Mouse (Mus musculus) stomach, postnatal 0 days (tissue): ENCODE data around the gene Dppa4. TPM values are rescaled to one million over a fixed set of nuclear protein-coding genes. Genes with fewer than 3 reads are reported as not detected.

Experiments
- ATAC-seq: fragments of 200-750 bp; cut with Nextera tagmentation; 2 replicates; pipeline ENCODE4 v1.8.0; 2017; ENCODE audit not compliant: low FRiP score, low TSS enrichment
- DNase-seq: peaks from one replicate; pipeline ENCODE4 v3.0.0-alpha.2; 2016; ENCODE audit warnings: low spot score
- H3K27ac ChIP-seq: fragments of 300-500 bp; sonication (generic); replicated peaks from 2 replicates; pipeline ENCODE4 v1.5.1; 2014; ENCODE audit warnings: mild to moderate bottlenecking, control low read depth
- H3K27me3 ChIP-seq: fragments of 300-500 bp; sonication (generic); 2 replicates; pipeline ENCODE4 v1.6.1; 2014; ENCODE audit warnings: low read length; ENCODE audit not compliant: control insufficient read depth, insufficient read depth
- H3K36me3 ChIP-seq: fragments of 300-500 bp; sonication (generic); 2 replicates; pipeline ENCODE4 v1.6.1; 2014; ENCODE audit warnings: low read length, mixed read lengths; ENCODE audit not compliant: control insufficient read depth, insufficient read depth
- H3K4me1 ChIP-seq: fragments of 300-500 bp; sonication (generic); replicated peaks from 2 replicates; pipeline ENCODE4 v1.6.1; 2014; ENCODE audit warnings: antibody characterized with exemption; ENCODE audit not compliant: control insufficient read depth, insufficient read depth
- H3K4me2 ChIP-seq: fragments of 300-500 bp; sonication (generic); replicated peaks from 2 replicates; pipeline ENCODE4 v1.6.1; 2014; ENCODE audit warnings: low read depth, mild to moderate bottlenecking, control low read depth, moderate library complexity
- H3K4me3 ChIP-seq: fragments of 300-500 bp; sonication (generic); 2 replicates; pipeline ENCODE4 v1.5.1; 2014; ENCODE audit warnings: low read depth, low read length, control low read depth
- H3K9ac ChIP-seq: fragments of 300-500 bp; sonication (generic); 2 replicates; pipeline ENCODE4 v1.6.1; 2014; ENCODE audit warnings: mild to moderate bottlenecking, low read length, control low read depth, mixed read lengths
- H3K9me3 ChIP-seq: fragments of 300-500 bp; sonication (generic); 2 replicates; pipeline ENCODE4 v1.6.1; 2016; ENCODE audit warnings: low read length; ENCODE audit not compliant: control insufficient read depth
- CTCF ChIP-seq: IDR thresholded peaks from 2 replicates; pipeline ENCODE4 v1.5.1; 2016; ENCODE audit warnings: antibody characterized with exemption, low read depth, mild to moderate bottlenecking, moderate library complexity
- EP300 ChIP-seq: optimal IDR thresholded peaks from 2 replicates; pipeline ENCODE3; 2016; ENCODE audit warnings: antibody characterized with exemption
- WGBS: fragments of 180-500 bp; shearing (Covaris S2); extraction: QIAGEN DNeasy Blood & Tissue Kit; methylation state at CpG from one replicate; pipeline ENCODE4 v1.1.7; 2014; 5-methylcytosine and 5-hydroxymethylcytosine counted together
- polyA plus RNA-seq: library from polyadenylated mRNA; unstranded; fragments of >200 nt; fragmentation: Nextera tagmentation; extraction: Ambion mirVana; gene quantifications from 2 replicates; pipeline ENCODE4 v1.2.1, GENCODE M21; 2015

Dppa4 gene
- polyA plus RNA-seq = not detected in 2 replicates

DNA sequence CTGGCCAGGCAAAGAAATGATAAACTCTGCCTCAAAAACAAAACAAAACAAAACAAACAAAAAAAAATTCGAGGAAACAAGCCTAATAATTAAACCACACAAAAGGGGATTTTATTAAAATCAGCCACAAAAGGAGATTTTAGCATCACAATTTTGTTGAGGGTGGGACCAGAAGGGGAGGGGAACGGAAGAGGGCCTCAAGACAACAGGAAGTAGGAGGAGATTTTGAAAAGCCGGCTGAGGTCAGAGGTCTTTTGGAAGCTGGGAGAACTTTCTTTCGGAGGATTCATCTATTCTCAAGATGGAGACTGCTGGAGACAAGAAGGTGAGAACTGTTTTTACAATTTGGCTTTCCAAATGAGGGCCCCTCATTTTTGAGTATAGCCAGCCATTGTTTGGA lies at the start of gene Dppa4:
Dppa4 (plus strand) TSS at position 217 of the 400 bp plus-strand sequence.
- no peak within 1 kb of the TSS for H3K9ac ChIP-seq
- no peaks in the 10 kb centered on the region for H3K9me3 ChIP-seq
- 73% methylated on average over 4 of the region's 4 CpGs for WGBS
- H3K4me3 ChIP-seq = no peak within 1 kb of the TSS
- H3K4me1 ChIP-seq = no peaks in the 10 kb centered on the region
- DNase-seq (no peak), ATAC-seq (no peak)
- no peak within 1 kb of the TSS for H3K4me2 ChIP-seq
- no peak within 1 kb of the TSS for H3K27ac ChIP-seq
- H3K27me3 ChIP-seq = no peaks in the 10 kb centered on the region
- no peaks in the 10 kb centered on the region for H3K36me3 ChIP-seq
- TF ChIP-seq CTCF = no peak
- TF ChIP-seq EP300 = no peak

DNA sequence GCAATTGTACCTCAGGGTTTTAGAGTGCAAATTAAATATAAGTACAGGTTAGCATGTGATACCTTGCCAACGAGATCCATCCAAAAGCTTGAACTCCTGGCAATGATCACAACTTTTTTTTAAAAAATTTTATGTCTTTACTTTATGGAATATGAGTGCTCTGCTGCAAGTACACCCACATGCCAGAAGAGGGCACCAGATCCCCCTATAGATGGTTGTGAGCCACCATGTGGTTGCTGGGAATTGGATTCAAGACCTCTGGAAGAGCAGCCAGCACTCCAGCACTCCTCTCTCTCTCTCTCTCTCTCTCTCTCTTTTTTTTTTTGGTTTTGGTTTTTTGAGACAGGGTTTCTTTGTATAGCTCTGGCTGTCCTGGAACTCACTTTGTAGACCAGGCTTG lies 48.5 kb upstream of the Dppa4 start:
- H3K27me3 ChIP-seq = no peaks in the 10 kb centered on the region
- no peak overlapping the region for H3K27ac ChIP-seq
- no peaks in the 10 kb centered on the region for H3K36me3 ChIP-seq
- H3K9me3 ChIP-seq = no peaks in the 10 kb centered on the region
- H3K4me3 ChIP-seq = no peak overlapping the region
- DNase-seq (no peak), ATAC-seq (no peak)
- WGBS = 76% methylated on average over 1 of the region's 1 CpGs
- H3K4me1 ChIP-seq = no peaks in the 10 kb centered on the region
- H3K9ac ChIP-seq = no peak overlapping the region
- H3K4me2 ChIP-seq = no peak overlapping the region
- TF ChIP-seq CTCF = peak; percentile 19
- no peak for TF ChIP-seq EP300

DNA sequence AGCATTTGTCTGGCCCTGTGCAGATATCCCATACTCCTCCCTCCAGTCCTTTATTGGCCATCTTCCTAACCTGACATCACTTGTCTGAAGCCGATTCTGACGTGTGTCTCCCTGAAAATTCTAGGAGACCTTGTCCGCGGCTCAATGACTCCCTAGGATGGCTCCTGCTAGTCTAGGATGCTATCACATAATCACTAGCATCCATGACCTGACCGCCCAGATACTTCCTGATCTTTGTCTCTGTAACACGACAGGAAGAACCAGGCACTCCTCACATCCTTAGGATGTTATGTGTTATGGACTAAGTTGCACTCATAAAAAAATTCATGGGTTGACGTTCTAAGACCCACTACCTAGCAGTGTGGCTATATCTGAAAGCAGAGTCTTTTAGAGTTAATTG lies 45.9 kb upstream of the Dppa4 start:
- WGBS = 83% methylated on average over 7 of the region's 7 CpGs
- Histone ChIP-seq H3K36me3 (no peaks in the 10 kb centered on the region), H3K4me3 (no peak overlapping the region), H3K9me3 (no peaks in the 10 kb centered on the region), H3K4me2 (no peak overlapping the region), H3K27me3 (no peaks in the 10 kb centered on the region), H3K4me1 (no peaks in the 10 kb centered on the region), H3K27ac (no peak overlapping the region), H3K9ac (no peak overlapping the region)
- no peak for TF ChIP-seq EP300
- no peak for TF ChIP-seq CTCF
- ATAC-seq = no peak
- no peak for DNase-seq

GRCm38 (mm10) chr16:48247044-48247661 lies 36.4 kb upstream of the Dppa4 start:
- Histone ChIP-seq H3K4me2 (no peak overlapping the region), H3K9ac (no peak overlapping the region), H3K4me1 (no peaks in the 10 kb centered on the region), H3K27ac (no peak overlapping the region), H3K4me3 (no peak overlapping the region), H3K36me3 (no peaks in the 10 kb centered on the region), H3K27me3 (no peaks in the 10 kb centered on the region), H3K9me3 (no peaks in the 10 kb centered on the region)
- WGBS = 77% methylated on average over 2 of the region's 2 CpGs
- ATAC-seq (no peak), DNase-seq (no peak)
- TF ChIP-seq CTCF (no peak), EP300 (no peak)

DNA sequence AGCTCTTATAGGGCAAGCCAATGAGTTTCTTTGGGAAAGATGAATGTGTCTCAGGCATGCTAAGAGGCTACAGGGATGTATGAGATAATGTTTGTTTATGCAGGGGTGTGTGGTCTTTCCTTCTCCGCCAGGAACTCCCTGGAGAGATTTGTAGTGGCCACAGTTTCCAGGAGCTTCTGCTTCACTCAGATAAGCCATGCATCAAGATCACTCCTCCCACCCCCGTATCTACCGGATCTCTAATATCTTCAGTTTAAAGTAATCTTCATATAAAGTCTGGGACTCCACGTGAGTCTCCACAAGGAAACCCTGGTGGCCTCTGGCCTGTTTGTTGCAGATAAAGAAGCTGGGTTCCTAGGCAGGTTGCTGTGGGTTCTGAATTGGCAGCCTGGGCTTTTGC lies 30.7 kb upstream of the Dppa4 start:
- no peaks in the 10 kb centered on the region for H3K27me3 ChIP-seq
- no peaks in the 10 kb centered on the region for H3K9me3 ChIP-seq
- no peak for TF ChIP-seq CTCF
- no peak for TF ChIP-seq EP300
- no peak overlapping the region for H3K4me2 ChIP-seq
- ATAC-seq (no peak), DNase-seq (no peak)
- H3K4me3 ChIP-seq = no peak overlapping the region
- H3K9ac ChIP-seq = no peak overlapping the region
- H3K36me3 ChIP-seq = no peaks in the 10 kb centered on the region
- 39% methylated on average over 4 of the region's 4 CpGs for WGBS
- no peaks in the 10 kb centered on the region for H3K4me1 ChIP-seq
- no peak overlapping the region for H3K27ac ChIP-seq

DNA sequence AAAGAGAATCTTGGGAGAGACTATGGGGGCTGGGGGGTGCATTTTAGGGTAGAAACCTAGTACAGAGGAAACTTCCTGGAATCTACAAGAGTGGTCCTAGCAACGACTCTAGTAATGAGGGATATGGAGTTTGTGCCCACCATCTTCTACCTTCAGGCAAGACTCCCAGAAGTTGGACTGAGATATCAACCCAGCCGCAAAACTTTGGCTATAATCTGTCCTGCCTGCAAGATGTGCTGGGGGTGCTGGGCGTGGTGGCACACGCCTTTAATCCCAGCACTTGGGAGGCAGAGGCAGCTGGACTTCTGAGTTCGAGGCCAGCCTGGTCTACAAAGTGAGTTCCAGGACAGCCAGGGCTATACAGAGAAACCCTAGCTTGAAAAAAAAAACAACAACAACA lies 28.9 kb upstream of the Dppa4 start:
- no peak overlapping the region for H3K9ac ChIP-seq
- no peak for TF ChIP-seq CTCF
- H3K27ac ChIP-seq = no peak overlapping the region
- no peaks in the 10 kb centered on the region for H3K9me3 ChIP-seq
- no peaks in the 10 kb centered on the region for H3K27me3 ChIP-seq
- no peak overlapping the region for H3K4me3 ChIP-seq
- no peak overlapping the region for H3K4me2 ChIP-seq
- no peaks in the 10 kb centered on the region for H3K4me1 ChIP-seq
- WGBS = 84% methylated on average over 5 of the region's 5 CpGs
- ATAC-seq (no peak), DNase-seq (no peak)
- no peaks in the 10 kb centered on the region for H3K36me3 ChIP-seq
